Mouse (Mus musculus) midbrain, embryonic 12.5 days (tissue): ENCODE data around the gene Bptf. TPM values are rescaled to one million over a fixed set of nuclear protein-coding genes. Genes with fewer than 3 reads are reported as not detected.
"Not testable (repeated sequence)": the region's sequence is repeated elsewhere in the genome, so short reads cannot be mapped to it uniquely, and the experiment has no call there.

Source experiments
- ATAC-seq: fragments of 200-750 bp; cut with Nextera tagmentation; 2 replicates; pipeline ENCODE4 v1.8.0; 2017; ENCODE audit warnings: low read depth, moderate TSS enrichment, moderate library complexity; ENCODE audit not compliant: low FRiP score
- H3K27ac ChIP-seq: fragments of 300-500 bp; sonication (generic); replicated peaks from 2 replicates; pipeline ENCODE4 v1.5.1; 2016; ENCODE audit warnings: mild to moderate bottlenecking
- H3K27me3 ChIP-seq: fragments of 300-500 bp; sonication (generic); 2 replicates; pipeline ENCODE4 v1.6.1; 2016; ENCODE audit warnings: mild to moderate bottlenecking
- H3K36me3 ChIP-seq: fragments of 300-500 bp; sonication (generic); 2 replicates; pipeline ENCODE4 v1.6.1; 2016
- H3K4me1 ChIP-seq: fragments of 300-500 bp; sonication (generic); 2 replicates; pipeline ENCODE4 v1.6.1; 2016
- H3K4me2 ChIP-seq: fragments of 300-500 bp; sonication (generic); replicated peaks from 2 replicates; pipeline ENCODE4 v1.6.1; 2016; ENCODE audit warnings: mild to moderate bottlenecking, moderate library complexity
- H3K4me3 ChIP-seq: fragments of 300-500 bp; sonication (generic); 2 replicates; pipeline ENCODE4 v1.5.1; 2016; ENCODE audit warnings: mild to moderate bottlenecking
- H3K9ac ChIP-seq: fragments of 300-500 bp; sonication (generic); replicated peaks from 2 replicates; pipeline ENCODE4 v1.6.1; 2016; ENCODE audit warnings: mild to moderate bottlenecking, moderate library complexity
- H3K9me3 ChIP-seq: fragments of 300-500 bp; sonication (generic); 2 replicates; pipeline ENCODE4 v1.6.1; 2016; ENCODE audit warnings: mild to moderate bottlenecking
- WGBS: fragments of 180-500 bp; shearing (Covaris S2); methylation state at CpG from one replicate; pipeline ENCODE4 v1.1.7; 2016; 5-methylcytosine and 5-hydroxymethylcytosine counted together
- polyA plus RNA-seq: library from polyadenylated mRNA; unstranded; fragments of >200 nt; fragmentation: Nextera tagmentation; extraction: Ambion mirVana; gene quantifications from 2 replicates; pipeline ENCODE4 v1.2.1, GENCODE M21; 2016

Gene Bptf
- polyA plus RNA-seq, 1 experiment from 2014 or later = 44.0 TPM

DNA sequence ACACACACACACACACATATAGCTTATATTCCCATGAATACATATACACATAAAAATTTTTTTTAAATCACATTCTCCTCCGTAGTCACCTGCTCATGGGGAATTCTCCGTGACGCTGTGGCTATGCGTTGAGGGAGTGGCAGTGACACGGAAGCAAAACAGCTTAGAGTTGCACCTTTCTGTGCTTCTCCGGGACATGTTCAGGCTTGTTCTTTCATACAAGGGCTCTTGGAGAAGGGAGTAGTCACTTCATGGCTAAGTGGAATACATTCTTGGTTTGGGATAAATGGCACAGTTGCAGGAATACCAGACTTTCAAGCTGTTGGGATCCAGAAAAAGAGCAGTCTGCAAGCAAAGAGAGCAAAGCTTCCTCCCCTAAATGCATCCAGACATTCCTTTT is 5.7 kb upstream of the Bptf start:
- Histone ChIP-seq H3K4me1 (peaks cover 2% of the 10 kb centered on the region), H3K4me2 (no peak overlapping the region), H3K27ac (no peak overlapping the region), H3K27me3 (no peaks in the 10 kb centered on the region), H3K4me3 (no peak overlapping the region), H3K36me3 (no peaks in the 10 kb centered on the region), H3K9ac (no peak overlapping the region), H3K9me3 (no peaks in the 10 kb centered on the region)
- WGBS = 97% methylated on average over 6 of the region's 6 CpGs
- no peak for ATAC-seq

DNA sequence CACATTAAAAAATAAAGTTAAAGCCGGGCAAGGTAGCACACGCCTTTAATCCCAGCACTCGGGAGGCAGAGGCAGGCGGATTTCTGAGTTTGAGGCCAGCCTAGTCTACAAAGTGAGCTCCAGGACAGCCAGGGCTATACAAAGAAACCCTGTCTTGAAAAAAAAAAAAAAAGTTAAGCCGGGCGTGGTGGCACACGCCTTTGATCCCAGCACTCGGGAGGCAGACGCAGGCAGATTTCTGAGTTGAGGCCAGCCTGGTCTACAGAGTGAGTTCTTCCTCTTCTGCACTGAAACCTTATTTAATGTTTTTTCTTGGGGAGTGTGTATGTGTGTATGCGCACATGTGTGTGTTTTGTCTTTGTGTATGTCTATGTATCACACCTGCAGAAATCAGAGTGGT is 4.5 kb upstream of the Bptf start:
- H3K9me3 ChIP-seq, ATAC-seq, H3K4me2 ChIP-seq, H3K27ac ChIP-seq, H3K36me3 ChIP-seq, H3K4me1 ChIP-seq, H3K4me3 ChIP-seq, H3K9ac ChIP-seq, H3K27me3 ChIP-seq: not testable (repeated sequence)
- 92% methylated on average over 10 of the region's 10 CpGs for WGBS

DNA sequence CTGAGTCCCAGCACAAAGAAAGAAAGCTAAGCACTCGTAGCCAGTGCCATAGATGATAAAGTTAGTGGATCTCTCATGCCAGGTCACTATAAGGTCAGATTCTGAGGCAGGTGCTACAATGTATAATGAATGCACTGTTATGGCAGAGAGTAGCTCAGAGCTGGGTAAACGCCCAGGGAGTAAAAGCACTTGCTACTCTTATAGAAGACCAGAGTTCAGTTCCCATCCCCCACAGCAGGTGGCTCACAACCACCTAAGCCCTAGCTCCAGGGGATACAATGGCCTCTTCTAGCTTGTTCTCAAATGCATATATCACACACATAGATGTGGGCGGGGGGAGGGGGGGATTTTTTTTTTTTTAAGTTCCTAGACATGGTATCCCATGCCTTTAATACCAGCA is 3.8 kb upstream of the Bptf start:
- H3K36me3 ChIP-seq = no peaks in the 10 kb centered on the region
- no peak overlapping the region for H3K9ac ChIP-seq
- H3K4me3 ChIP-seq = no peak overlapping the region
- peaks cover 6% of the 10 kb centered on the region for H3K4me1 ChIP-seq
- ATAC-seq = no peak
- no peaks in the 10 kb centered on the region for H3K9me3 ChIP-seq
- H3K27ac ChIP-seq = no peak overlapping the region
- WGBS = 52% methylated on average over 3 of the region's 3 CpGs
- H3K27me3 ChIP-seq = no peaks in the 10 kb centered on the region
- no peak overlapping the region for H3K4me2 ChIP-seq

DNA sequence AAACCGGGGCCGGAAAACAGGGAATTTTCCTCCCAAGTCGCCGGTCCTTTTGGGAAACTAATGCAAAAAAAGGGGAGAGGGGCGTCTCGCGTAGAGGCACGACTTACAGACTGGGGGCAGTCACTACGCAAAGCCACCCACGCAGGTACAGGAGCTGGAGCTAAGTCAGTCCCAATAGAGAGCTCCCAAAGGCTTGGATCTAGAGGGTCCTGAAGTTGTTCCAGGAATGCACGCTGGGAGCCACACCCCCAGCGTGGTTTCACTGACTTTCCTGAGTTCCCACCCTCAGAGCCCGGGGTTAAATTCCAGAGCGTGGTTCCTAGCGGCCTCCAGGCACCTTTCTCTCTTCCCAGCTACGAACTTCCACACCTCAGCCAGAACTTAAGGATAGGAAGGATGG is 499 bp upstream of the Bptf start:
- peak; percentile 48 for ATAC-seq
- H3K9ac ChIP-seq = peak overlapping the region; percentile 98; the same call in 1 of the 2 replicates
- peaks cover 26% of the 10 kb centered on the region for H3K4me1 ChIP-seq
- no peaks in the 10 kb centered on the region for H3K9me3 ChIP-seq
- whole genome bisulfite sequencing = under 1% methylated on average over 16 of the region's 16 CpGs
- no peaks in the 10 kb centered on the region for H3K36me3 ChIP-seq
- no peaks in the 10 kb centered on the region for H3K27me3 ChIP-seq
- 0 out of 2 replicates have a peak overlapping the region, but pooled peaks have one; percentile 98 for H3K27ac ChIP-seq
- H3K4me2 ChIP-seq = peak overlapping the region; percentile 72
- peak overlapping the region; percentile 98 for H3K4me3 ChIP-seq

DNA sequence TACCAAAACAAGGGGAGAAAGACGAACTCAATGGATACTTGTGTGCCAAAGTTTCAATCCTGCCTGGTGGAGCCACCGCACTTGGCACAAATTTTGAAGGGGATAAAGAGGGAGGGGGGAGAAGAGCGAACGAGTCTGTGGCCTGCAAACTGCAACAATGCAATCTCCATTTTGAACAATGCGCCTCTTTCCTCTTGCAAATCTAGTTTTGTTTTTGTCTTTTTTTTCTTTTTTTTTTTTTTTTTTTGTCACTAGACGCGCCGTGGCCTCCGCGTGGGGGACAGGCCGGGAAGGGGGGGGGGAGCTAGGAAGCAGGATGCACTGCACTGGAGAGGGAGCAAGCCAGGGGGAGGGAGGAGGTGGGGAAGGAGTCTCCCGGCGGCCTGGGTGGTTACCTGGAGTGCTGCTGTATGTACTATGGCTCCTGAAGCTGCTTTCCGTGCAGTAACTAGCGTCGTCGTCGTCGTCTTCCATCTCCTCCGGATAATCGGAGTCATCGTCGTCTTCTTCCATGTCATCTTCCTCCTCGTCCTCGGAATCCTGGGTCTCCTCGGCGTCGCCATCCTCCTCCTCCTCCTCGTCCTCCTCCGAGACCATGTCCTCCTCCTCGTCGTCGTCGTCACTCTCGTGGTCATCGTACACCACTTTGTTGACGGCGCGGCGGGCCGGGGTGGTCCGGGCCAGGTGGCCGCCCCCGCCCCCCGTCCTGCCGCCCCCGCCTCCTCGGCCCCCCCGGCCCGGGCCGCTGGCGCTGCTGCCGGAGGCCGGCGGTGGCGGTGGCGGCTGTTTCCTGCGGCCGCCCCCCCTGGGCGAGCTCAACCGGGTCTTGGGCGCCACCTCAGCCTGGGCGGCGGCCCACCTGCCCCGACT is 813 bp downstream of the Bptf start:
- H3K36me3 ChIP-seq = no peaks in the 10 kb centered on the region
- WGBS = 1% methylated on average over 46 of the region's 65 CpGs
- peak overlapping the region; percentile 80 for H3K4me2 ChIP-seq
- peak overlapping the region; percentile 98 for H3K27ac ChIP-seq
- ATAC-seq = peak; percentile 69
- H3K4me3 ChIP-seq = peak overlapping the region; percentile 98
- no peaks in the 10 kb centered on the region for H3K9me3 ChIP-seq
- H3K9ac ChIP-seq = peak overlapping the region; percentile 98
- H3K27me3 ChIP-seq = no peaks in the 10 kb centered on the region
- peaks cover 31% of the 10 kb centered on the region for H3K4me1 ChIP-seq

DNA sequence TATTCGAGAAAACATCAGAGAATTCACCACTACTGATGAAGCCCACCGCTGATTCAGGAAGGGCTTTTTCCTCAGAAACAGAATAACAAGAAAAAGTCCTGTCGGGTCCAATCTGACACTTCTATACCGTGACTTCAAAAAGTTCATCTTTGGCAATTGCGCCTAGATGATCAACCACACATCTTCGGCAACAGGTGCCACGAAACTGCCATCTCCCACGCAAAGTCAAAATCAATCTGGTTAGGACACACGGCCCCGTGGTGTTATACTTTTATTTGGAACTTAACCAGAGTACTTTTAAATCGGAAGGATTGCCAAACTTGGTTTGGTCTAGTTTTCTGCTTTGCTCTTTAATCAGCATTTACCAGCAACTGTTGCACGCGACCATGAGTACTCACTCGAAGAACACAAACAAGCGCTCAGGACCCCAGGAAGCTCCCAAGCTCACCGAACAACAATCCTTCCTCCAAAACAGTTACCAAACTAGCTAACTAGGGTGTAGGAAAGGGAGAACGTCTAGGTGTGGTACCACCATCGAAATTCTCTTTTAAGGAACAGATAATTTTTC is 1.6 kb downstream of the Bptf start:
- peak overlapping the region; percentile 80 for H3K4me2 ChIP-seq
- no peaks in the 10 kb centered on the region for H3K27me3 ChIP-seq
- H3K27ac ChIP-seq = no peak overlapping the region; the same call in 1 of the 2 replicates
- H3K36me3 ChIP-seq = no peaks in the 10 kb centered on the region
- H3K4me3 ChIP-seq = peak overlapping the region; percentile 98
- H3K9me3 ChIP-seq = no peaks in the 10 kb centered on the region
- WGBS = 2% methylated on average over 18 of the region's 18 CpGs
- H3K9ac ChIP-seq = peak overlapping the region; percentile 98
- no peak for ATAC-seq
- H3K4me1 ChIP-seq = peaks cover 31% of the 10 kb centered on the region

DNA sequence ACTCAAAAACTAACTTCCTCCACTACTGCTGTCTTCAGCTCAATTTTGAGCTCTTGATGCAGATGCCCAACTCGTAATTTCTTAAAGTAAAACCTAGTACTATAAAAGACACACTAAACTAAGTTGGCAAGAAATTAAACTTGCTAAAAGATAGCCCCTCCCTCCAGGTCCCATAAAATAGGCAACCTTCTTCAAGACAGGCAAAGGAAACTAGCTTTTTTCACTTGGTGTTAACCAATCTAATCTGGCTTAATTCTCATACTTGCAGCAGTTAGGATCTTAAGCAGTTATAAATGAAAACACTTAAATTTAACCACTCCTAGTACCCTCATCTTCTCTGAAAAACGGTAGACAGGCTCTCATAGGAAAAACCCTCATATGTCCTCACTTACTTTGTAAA is 2.3 kb downstream of the Bptf start:
- Histone ChIP-seq H3K9ac (no peak overlapping the region; the same call in 1 of the 2 replicates), H3K4me2 (peak overlapping the region; percentile 80)

DNA sequence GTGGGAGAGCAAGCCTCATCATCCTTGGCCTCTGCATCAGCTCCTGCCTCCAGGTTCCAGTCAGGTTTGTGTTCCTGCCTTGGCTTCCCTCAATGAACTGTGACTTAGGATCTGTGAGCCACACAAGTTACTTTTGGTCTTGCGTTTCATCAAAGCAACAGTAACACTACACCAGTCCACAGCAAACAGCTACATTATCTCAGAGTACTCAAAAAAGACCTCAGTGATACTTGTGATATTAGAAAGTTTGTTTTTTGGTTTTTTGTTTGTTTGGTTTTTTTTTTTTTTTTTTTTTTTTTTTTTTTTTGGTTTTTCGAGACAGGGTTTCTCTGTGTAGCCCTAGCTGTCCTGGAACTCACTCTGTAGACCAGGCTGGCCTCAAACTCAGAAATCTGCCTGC is 5.2 kb downstream of the Bptf start:
- not testable (repeated sequence) for H3K4me2 ChIP-seq, H3K27ac ChIP-seq, H3K36me3 ChIP-seq, H3K9me3 ChIP-seq, H3K9ac ChIP-seq, ATAC-seq, H3K4me3 ChIP-seq, H3K27me3 ChIP-seq
- H3K4me1 ChIP-seq = peaks cover 37% of the 10 kb centered on the region
- 80% methylated on average over 2 of the region's 2 CpGs for WGBS

More for the DNA sequence above, 2.3 kb downstream of the Bptf start:
- peak overlapping the region; percentile 98 for H3K4me3 ChIP-seq
- H3K27ac ChIP-seq = no peak overlapping the region
- H3K36me3 ChIP-seq = no peaks in the 10 kb centered on the region
- no peaks in the 10 kb centered on the region for H3K9me3 ChIP-seq
- H3K27me3 ChIP-seq = no peaks in the 10 kb centered on the region
- peaks cover 35% of the 10 kb centered on the region for H3K4me1 ChIP-seq
- 27% methylated on average over 2 of the region's 2 CpGs for WGBS
- ATAC-seq = no peak

DNA sequence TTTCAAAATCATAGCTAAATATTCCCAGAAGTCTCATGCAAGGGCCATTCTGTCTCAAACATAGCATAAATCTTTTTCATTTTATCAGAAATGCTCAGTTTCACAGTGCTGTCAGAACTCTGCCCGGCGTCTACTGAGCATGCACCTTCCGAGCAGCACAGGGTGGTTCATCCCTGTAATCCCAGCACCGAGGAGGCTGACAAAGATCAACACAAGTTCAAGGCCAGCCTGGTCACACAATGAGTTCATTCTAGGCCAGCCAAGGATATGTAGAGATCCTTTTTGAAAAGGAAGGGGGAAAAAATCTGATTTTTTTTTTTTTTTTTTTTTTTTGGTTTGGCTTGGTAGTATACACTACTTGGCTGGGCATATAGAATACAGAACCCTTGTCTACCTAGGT is 6.9 kb downstream of the Bptf start:
- H3K4me2 ChIP-seq = no peak overlapping the region
- H3K4me3 ChIP-seq = no peak overlapping the region
- H3K9me3 ChIP-seq = no peaks in the 10 kb centered on the region
- H3K4me1 ChIP-seq = peaks cover 33% of the 10 kb centered on the region
- no peak overlapping the region for H3K9ac ChIP-seq
- 84% methylated on average over 4 of the region's 4 CpGs for WGBS
- no peak for ATAC-seq
- no peaks in the 10 kb centered on the region for H3K27me3 ChIP-seq
- no peak overlapping the region for H3K27ac ChIP-seq
- H3K36me3 ChIP-seq = no peaks in the 10 kb centered on the region

DNA sequence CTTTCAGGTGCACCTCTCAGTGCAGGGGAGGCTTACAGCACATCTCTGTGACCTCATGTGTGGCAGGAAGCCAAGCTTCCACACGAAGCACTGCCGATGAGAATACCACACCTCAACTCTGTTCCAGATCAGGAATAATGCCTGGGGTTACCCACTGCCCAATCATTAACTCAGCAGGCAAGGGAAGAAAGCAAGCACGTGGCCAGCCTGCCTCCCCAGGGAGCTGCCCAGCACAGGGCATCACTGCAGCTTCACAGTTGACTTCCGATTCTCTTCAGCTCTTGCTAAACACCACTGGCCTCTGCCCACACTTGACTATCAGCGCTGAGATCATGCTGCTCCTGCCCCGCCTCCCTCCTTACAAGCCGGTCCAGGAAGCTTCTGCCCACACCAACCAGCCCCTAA is 7.6 kb downstream of the Bptf start:
- no peak overlapping the region for H3K9ac ChIP-seq
- no peak overlapping the region for H3K4me3 ChIP-seq
- H3K27ac ChIP-seq = peak overlapping the region; percentile 12; the same call in 1 of the 2 replicates
- H3K36me3 ChIP-seq = no peaks in the 10 kb centered on the region
- peaks cover 26% of the 10 kb centered on the region for H3K4me1 ChIP-seq
- ATAC-seq = no peak
- H3K27me3 ChIP-seq = no peaks in the 10 kb centered on the region
- H3K9me3 ChIP-seq = no peaks in the 10 kb centered on the region
- WGBS = 47% methylated on average over 7 of the region's 7 CpGs
- peak overlapping the region; percentile 7; the same call in 1 of the 2 replicates for H3K4me2 ChIP-seq

DNA sequence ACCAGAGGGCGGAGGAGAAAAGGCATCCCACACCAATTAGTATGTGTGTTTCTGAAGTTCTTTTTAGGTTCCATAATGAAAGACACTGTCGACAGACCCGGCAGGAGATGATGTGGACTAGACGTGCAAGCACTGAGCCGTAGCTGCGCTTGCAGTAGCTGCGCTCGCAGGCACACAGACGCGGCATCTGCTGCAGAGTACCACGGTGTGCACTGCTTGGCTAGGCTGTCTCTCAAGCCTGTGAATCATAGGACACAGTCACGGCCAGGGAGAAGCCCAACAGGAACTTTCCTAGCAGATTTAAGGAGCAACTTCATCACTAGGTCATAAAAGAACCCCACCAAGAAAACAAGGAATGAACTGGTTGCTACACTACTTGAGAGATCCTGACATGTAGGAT is 14.1 kb downstream of the Bptf start:
- no peaks in the 10 kb centered on the region for H3K27me3 ChIP-seq
- no peak overlapping the region for H3K27ac ChIP-seq
- H3K9me3 ChIP-seq = no peaks in the 10 kb centered on the region
- H3K4me2 ChIP-seq = no peak overlapping the region
- no peaks in the 10 kb centered on the region for H3K36me3 ChIP-seq
- ATAC-seq = no peak
- no peak overlapping the region for H3K4me3 ChIP-seq
- peaks cover 30% of the 10 kb centered on the region for H3K4me1 ChIP-seq
- no peak overlapping the region for H3K9ac ChIP-seq
- 84% methylated on average over 12 of the region's 12 CpGs for WGBS

DNA sequence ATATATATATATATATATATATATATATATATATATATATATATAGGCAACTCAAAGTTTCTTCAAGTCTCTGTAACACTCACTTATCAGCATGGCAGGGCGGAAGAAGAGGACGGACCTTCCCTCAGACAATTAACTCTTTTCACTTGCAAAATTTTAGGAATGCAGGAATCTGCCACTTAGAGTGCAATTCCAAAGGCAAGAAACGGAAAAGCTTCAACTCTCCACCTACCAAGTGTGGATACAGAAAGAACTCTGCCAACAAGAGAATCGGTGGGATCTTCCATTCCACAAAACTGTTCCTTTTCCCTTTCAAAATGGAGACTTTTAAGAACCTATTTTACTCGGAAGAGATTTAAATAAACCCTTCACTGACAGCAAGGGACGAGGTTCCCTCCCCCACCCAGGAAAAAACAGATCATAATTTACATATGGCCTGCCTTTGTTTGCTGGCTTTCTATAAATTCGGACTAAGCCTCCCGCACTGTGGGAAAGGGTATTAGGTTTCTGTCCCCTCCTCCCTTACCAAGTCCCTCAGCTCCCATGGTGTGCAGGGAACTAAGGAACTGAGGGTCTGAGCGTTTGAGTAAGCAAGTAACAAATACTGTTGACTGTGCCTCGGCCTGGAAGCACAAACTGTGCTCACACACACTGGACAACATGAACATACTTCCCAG is 17.9 kb downstream of the Bptf start:
- H3K4me3 ChIP-seq = no peak overlapping the region
- H3K27ac ChIP-seq = peak overlapping the region; percentile 69
- ATAC-seq = peak; percentile 34; the same call in 1 of the 2 replicates
- 15% methylated on average over 10 of the region's 10 CpGs for WGBS
- H3K9me3 ChIP-seq = no peaks in the 10 kb centered on the region
- peaks cover 25% of the 10 kb centered on the region for H3K36me3 ChIP-seq
- peak overlapping the region; percentile 43; the same call in 1 of the 2 replicates for H3K9ac ChIP-seq
- H3K4me1 ChIP-seq = peaks cover 30% of the 10 kb centered on the region
- peak overlapping the region; percentile 34 for H3K4me2 ChIP-seq
- no peaks in the 10 kb centered on the region for H3K27me3 ChIP-seq
